Mouse (Mus musculus) CH12F3 (cell line): Measurements from ENCODE around the gene Ppp1r3c.

Experiments used
- in situ Hi-C: fragments of 300-500 bp; cut with MboI; formaldehyde crosslinking; loops from 2 replicates; pipeline ENCODE4 v1.14.3; 2020; ENCODE audit warnings: low sequenced_read_pairs

Gene Ppp1r3c

DNA sequence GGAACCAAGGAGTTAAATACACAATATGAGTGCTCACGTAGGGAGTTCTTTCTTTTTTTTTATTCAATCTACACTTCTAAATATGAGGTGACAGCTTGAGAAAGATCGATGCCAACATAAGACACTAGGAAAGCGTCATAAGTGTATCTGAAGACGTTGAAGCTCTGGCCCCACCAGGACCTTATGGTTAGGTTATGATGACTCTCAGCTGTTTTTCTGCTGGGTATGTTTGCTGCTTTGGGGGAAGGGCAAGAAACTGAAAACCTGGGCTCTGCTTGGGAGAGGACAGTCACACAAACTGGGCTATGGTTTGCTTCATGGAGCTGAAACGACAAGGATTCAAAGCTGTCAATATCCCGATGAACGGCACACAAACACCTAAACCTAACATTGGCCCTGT, 11.5 kb downstream of the Ppp1r3c start:
- in situ Hi-C loops = no loop called here

DNA sequence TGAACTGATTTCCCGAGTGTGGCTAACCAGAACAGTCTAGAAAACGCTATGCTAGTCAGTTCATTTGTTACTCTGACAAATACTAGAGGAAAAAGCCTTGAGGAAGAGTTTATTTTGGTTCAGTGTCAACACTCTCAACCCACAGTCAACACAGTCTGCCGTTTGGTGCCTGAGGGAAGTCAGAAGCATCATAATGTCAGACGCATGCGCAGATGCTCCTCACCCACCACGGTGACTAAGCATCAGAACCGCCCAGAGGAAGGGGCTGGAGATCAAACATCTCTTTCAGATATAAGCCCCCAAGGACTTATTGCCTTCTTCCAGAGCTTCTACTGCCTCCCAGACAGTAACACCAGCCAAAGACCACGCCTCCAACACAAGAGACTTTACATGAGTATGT, 15.3 kb downstream of the Ppp1r3c start:
- in situ Hi-C loops = no loop called here

DNA sequence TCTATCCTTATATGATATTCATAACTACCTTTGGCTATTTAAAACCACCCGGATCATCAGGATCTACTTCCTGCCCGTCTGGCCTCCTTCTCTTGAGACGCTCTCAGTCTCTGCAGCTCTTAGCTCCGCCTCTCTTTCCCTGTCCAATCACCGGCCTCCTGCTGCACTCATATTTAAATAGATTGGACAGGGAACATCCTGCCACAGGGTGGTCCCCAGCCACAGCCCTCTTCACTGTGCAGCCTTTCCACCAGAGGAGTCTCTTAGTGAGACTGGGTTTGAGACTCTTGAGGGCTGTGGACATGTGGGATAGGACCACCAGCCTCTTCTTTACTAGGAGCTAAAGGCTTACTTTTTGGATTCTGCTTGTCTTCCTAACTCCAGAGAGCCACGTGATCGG, 20.2 kb downstream of the Ppp1r3c start:
- in situ Hi-C loops = no loop called here

DNA sequence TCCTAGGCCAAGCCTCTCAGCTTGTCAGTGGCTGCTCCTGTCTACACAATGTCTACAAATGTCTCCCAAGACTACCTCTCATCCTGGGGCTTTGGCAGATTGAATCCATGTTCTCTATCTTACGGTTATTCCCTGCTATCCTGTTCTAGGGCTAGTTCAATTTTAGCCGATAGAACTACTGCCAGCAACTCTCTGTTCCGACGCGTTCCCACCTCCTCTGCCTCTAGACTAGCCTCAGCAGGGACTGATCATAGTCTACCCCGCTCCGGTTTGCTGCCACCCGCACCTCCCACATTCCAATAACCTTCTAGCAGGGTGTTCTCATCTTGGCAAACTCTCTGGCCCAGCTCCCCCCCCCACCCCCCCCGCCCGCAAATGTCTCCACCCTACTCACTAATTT, 20.9 kb downstream of the Ppp1r3c start:
- in situ Hi-C loops = no loop called here

DNA sequence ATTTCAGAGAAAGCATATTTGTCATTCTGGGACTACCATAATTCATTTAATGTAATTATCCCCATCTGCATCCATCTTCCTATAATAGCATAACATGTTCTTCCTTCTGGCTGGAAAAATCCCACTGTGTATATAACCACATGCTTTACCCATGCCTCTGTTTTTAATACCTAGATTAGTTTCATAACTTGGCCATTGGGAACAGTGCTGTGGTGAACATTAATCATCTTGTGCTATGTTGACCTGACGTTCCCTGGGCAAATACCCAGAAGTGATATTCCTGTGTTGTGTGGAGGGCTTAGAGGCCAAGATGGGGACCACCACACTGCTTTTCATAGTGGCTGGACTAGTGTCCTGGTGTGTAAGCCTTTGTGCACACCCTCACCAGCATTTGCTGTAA, 22.0 kb downstream of the Ppp1r3c start:
- in situ Hi-C loops = no loop called here

DNA sequence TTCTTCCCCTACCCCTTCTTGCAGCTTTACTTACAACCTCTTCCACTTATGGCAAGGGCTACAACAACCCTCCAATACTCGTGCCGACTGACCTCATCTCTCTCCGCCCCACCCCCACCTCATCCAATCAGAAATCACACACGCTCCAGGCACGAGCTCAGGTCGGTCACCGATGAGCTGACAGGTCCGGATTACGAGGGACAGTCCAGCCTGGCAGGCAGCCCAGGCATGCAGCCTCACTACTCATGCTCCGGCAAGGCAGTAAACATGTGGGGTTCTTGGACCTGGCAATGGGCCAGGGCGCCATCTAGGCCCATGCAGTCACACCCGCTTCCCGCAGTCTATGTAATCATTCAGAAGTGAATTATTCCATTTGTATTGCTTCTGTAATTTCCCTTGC, 23.4 kb downstream of the Ppp1r3c start:
- in situ Hi-C loops = no loop called here

DNA sequence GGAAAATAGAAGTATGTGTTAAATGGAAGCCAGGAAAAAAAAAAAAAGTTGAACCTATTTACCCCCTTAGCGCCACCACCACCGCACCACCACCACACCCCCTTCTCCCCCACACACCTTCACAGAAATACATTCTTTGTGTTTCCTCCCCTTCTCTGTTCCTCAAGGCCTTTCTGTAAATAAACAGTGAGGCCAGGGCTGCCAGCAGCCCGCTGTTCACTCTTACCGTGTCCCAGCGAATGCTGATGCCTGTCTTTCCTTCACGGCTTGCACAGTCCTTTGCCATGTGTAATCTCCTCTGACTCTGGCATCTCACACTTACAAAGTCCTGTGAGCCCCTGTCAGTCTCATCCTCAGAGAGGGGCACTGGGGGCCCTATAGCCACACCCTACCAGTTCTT, 30.3 kb downstream of the Ppp1r3c start:
- in situ Hi-C loops = no loop called here

DNA sequence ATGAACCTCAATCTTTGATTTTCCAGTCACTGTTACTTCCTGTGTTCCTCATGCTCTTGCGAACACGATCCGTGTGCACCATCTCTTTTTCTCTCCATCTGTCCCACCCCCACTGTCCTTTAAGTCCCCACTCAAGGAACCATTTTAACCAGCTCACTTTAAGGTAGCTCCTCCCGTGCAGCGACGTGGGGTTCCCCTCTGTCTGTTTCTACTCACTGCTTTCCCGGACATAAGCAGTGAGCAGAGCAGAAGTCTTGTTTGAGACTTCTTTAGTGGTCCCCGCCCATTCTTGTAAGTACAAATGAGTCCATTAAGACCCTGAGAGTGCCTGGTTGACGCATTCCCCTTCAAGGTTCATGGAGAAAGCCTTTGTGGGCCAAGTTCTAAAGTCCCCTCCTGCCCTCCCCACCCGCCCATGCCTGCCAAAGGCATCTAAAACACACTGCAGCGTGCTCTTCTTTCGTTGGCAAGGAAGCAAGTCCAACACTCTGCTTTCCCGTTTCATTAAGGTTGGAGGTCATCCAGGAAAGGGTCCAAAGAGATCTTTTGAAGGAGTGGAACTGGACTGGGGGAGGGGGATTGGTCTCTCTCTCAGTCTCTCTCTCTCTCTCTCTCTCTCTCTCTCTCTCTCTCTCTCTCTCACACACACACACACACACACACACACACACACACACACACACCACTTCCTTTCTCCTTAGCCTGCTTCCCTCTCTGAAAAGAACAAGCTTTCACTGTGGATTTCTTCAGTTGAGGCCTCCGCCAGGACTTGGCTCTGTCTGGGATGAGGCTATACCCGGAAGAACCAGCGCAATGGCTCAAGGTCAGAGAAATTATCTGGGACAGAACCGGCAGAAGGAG, 30.9 kb downstream of the Ppp1r3c start:
- in situ Hi-C loops = no loop called here

DNA sequence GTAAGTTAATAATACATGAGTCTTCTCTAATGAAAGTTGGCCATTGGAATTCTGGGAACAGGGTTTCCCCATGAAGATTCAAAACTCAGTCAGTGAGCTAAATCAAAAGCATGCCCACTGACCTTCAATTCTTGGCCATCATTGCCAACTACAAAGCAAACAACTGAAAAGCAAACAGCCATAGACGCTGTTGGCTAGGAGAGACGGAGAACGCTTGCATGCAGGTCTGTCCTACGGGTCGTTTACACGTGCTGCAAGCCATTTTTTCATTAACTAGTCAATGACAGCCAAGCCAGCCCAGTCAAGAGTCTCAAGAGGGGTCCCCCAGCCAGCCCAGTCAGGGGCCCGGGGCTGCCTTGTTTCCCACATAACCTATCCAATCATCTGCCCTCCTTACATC, 31.7 kb downstream of the Ppp1r3c start:
- in situ Hi-C loops = no loop called here

DNA sequence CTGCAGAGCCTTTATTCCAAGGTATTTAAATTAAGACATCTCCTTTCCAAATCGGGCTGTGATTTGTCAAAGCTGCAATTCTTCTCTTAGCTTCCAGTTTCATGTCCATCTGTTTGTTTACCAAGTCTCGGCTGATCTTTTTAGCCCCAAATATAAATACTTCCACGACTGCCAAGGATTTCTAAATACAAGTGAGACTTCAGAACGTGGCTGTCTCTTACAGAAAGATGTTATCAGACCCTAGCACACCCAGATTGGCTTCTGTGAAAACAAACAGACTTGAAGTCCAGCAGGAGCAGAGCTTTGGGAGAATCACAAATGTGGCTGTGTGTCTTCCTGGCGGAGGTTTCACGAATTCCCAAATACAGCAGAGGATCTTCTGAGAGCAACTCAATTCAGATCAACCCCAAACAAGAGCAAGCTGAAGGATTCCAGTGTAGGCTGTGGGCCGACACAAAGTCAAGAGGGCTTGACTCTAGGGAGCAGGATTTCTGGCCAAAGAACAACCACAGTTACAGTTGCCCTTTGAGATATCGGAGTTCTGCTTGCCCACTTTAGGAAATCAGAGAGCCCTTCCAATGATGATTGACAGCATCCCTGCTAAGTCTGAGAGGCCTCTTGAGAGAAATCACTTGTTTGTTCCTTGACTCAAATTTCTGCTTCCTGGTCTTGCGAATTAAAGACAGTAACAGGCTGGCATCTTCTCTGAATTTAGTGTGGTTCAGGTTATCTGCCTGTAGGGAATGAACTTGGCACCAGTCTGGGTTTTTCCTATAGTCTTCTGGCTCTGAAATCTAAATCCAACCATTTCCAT, 34.4 kb downstream of the Ppp1r3c start:
- in situ Hi-C loops = no loop called here

DNA sequence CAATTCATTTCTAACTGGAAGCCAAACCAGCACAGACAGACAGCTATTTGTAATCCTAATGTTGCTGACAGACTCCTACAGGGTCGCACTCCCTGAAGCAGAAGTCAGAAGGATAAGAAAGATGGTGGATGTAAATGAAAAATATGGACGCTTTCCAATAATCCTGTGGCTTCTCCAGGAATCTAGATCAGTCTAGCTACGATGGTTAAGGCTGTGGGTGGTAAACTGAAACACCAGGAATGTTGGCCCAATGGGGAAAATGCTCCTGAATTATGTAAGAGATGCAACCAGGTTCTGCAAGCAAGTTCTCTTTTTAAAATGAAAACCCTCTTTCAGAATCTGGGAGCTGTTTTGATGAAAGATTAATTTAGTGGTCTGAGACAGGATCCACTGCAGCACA, 35.1 kb downstream of the Ppp1r3c start:
- in situ Hi-C loops = no loop called here

DNA sequence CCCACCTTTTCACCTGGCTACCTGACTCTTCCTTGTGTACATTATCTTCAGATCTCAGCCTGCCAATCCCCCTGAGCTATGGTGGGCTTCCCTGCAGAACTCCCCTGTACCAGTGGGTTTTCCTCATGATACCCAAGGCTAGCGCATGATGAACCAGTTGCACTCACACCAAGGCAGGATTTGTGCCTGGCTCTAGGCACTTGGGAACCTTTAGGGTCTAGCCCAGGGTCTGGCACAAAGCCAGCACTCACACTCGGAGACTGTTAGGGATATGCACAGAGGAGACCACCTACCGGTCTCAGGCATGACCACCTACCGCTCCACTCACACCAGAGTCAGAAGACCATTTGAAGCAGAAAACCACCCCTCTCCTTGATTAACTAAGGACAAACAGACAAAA, 35.5 kb downstream of the Ppp1r3c start:
- in situ Hi-C loops = no loop called here

DNA sequence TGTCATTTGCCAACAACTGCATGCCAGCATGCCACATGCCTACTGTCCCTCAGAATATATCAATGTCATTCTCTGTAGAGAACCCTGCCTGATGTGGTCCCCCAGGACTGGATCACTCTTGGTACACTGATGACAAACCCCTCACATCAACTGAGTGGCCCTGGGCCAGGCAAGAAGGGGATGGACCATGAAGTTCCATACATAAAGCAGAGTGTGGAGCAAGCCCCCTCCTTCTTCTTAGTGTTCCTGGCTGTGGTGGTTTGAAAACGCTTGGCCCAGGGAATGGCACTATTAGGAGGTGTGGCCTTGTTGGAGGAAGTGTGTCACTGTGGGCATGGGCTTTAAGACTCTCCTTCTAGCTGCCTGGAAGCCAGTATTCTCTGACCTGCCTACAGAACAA, 37.3 kb downstream of the Ppp1r3c start:
- in situ Hi-C loops = no loop called here

DNA sequence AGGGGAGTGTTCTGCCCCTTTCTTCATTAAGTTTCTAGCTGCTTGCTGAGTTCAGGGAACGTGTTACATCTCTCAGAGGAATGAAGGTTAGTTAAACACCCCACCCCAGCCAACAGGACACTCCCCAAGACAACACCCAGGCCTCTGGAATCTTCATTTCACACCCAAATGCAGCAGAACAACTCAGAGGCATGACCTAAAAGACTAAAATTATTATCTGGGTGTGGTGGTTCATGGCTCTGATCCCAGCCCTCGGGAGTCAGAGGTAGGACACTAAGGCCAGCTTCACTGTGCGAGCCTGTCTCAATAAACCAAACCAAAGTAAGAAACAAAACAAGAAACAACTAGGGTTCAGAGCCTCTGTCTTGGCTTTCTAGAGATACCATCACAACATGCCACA, 38.3 kb downstream of the Ppp1r3c start:
- in situ Hi-C loops = no loop called here

DNA sequence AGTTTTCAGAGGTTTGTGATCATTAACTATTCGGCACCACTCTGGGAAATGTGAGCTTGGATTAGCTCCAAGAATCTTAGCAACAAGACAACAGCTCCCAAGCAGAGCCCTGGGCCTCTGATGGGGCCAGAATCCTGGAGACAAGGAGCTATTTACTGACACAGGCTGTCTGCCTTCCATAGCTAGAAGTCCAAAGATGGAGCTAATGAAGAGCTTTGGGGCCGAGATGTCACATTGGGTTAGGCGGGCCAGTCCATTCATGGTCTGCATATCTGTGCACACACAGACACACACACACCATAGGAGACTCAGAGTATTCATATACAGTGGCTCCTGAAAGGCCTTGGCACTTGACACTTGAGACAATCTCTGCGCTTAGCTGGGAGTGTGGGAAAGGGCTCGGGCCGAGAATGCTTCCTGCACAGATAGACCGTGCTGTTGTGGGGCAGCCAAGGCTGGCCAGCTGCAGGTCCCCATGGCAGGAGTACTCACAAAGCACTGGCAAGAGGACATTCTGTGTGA, 39.8 kb downstream of the Ppp1r3c start:
- in situ Hi-C loops = no loop called here

DNA sequence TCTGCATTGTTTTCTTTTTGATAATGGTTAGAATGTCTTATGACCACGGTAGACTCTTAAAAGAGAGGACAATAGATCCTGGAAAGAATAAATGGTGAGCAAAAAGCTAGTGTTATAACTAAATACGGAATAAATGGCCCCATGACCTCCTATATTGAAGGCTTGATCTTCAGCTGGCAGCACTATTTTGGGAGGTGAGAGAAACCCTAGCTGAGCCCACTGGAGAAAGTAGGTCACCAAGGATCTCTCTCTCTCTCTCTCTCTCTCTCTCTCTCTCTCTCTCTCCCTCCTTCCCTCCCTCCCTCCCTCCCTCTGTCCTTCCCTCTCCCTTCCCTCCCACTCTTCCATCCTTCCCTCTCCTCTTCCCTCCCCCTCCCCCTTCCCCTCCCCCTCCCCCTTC, 42.9 kb downstream of the Ppp1r3c start:
- in situ Hi-C loops = no loop called here

DNA sequence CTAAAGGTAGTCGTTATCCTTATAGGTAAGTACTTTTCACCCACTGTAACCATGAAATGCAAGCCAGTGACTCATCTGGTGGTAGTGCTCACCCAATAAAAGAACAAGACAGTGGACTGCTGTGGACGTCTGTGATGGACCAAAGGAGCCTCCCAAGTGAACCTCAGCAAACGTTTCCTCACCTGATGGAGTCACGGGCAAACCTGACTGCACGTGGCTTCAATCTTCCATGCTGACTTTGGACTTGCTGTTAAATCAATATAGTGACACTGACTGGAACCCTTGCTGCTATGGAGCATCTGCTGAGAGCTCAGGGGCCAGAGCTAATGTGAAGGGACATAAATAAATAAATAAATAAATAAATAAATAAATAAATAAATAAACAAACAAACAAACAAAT, 44.5 kb downstream of the Ppp1r3c start:
- in situ Hi-C loops = no loop called here

DNA sequence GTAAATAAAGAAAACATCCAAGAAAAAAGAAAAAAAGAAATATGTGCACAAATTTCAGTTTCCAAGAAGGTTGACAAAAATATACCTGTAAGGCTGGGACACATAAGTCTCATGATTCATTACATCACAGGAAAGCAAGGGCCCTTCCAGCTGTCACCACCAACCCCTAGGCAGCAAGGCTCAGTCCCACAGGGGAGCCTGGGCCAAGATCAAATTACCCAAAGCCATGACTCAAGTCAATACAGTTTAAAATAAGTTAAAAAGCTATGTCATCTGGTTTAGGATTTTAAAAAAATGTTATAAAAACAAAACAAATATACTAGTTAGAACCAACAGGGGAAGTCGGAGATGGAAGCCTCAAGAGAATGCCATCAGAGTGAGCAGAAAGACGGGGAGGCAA, 45.2 kb downstream of the Ppp1r3c start:
- in situ Hi-C loops = no loop called here

DNA sequence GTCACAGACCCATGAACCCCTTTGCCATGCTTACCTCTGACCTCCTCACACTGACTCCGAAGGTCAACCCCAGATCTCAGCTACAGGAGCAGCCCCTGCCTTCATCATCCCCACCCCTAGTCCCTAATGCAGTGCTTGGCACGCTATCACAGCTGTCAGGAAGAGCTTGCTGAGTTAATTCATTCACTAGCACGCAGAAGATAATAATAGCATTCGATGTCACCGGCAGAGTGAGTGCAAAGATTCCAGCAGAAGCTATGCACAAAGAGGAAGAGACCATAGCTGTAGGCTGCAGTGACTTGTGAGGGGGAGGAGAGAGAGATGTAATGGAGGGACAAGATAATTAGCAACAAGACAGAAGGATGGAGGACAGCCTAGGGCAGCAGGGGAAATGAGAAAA, 47.2 kb downstream of the Ppp1r3c start:
- in situ Hi-C loops = no loop called here

DNA sequence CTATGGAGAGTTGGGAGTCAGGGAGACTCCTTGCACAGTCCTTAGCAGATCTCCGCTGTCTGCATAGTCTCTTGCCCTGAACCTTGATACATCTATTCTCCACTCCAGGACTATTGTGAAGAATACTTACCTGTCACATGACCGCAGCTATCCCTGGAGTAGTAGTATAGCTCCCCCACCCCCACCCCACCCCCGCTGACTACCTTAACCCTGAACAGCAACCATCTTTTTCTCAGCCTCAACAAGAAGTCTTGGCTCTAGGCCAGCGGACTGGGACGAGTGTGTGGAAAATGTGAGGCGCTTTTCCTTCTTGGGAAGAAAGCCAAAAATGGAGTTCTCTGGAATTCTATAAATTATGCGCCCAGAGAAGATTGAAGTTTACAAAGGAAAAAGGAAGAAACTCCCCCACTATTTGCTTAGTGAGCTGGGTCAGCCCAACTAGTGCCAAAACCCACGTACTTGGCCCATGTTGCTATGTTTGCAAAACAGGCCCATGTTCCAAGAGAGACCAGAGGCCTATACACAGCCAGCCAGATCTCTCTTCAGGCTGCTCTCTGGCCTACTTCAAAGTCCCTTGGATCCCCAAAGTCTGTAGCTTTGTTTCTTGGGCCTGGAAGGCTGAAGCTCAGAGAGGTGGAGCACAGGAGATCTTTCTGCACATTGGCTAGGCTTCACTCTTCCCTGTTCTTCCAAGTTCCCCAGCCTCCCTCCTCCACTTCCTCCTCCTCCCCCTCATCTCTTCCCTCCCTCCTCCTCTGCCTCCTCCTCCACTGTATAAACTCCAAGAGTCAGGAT, 48.4 kb downstream of the Ppp1r3c start:
- in situ Hi-C loops = no loop called here

DNA sequence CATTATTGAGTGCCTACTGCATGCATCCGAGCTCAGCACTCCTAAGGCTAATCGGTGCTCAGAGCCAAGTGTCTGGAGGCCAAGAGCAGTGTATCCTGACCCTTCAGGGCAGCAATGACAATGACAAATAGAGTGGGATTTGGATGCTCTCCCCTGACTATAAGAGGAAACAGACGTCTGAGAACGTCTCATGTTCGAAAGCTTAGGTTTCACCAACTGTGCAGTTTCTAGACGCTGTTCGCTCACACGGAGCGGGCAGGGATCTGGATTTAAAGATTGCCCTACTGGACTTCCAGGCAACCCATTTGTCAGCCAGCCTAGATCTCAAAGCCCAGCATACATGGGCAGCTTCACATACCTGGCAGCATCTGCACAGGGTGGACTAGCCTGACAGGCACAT, 49.4 kb downstream of the Ppp1r3c start:
- in situ Hi-C loops = no loop called here
